12 mouse cellular contexts compared by ENCODE assay signal in the genomic region with DNA sequence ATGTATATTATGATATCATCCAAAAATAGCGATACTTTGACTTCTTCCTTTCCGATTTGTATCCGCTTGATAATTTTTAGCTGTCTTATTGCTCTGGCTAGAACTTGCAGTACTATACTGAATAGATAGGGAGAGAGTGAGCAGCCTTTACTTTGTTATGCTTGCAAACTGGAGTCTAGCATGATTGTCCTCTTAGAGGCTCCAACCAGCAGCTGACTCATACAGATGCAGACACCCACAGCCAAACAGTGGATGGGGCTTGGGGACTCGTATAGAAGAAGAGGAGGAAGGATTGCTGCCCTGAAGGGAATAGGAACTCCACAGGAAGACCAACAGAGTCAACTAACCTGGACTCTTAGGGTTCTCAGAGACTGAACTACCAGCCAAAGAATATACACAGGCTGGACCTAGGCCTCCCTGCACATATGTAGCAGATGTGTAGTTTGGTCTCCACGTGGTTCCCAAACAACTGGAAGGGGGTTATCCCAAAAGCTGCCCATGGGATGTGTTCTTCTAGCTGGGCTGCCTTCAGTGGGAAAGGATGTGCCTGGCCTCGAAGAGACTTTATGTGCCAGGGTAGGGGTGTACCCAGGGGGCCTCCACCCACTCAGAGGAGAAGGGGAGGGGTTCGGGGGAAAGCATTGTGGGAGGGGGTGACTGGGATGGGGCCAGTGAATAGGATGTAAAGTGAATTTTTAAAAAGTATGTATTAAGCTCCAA. TPM values are rescaled to one million over a fixed set of nuclear protein-coding genes. Genes with fewer than 3 reads are reported as not detected.
DNase-seq lines count a peak whose midpoint lies in the region; ATAC-seq and TF ChIP-seq lines count a peak whose summit lies in the region.
"Had no signal": no experiment of that assay in that cellular context is flagged by ENCODE, and none has a peak within 500 bp of the region (broad histone marks: within the 10 kb centered on the region; RNA-seq: fewer than 3 reads in every experiment).

No protein-coding gene starts in this region.

- no peaks in the 10 kb centered on the region for H3K36me3 ChIP-seq in kidney, embryonic 15.5 days

- peak overlapping the region; percentile 96 for H3K4me2 ChIP-seq in kidney, embryonic 15.5 days

- TF ChIP-seq CTCF in embryonic fibroblast, embryonic 13.5 days (IDR thresholded peaks at IDR 0.05; ENCODE audit: borderline replicate concordance, insufficient read depth, low read length) = no peak

- peaks cover 29% of the 10 kb centered on the region for H3K4me1 ChIP-seq in kidney, embryonic 15.5 days
- H3K4me1 ChIP-seq in embryonic fibroblast, embryonic 13.5 days (ENCODE audit: control insufficient read depth, insufficient read depth, low read length) = no peaks in the 10 kb centered on the region

- no peak for ATAC-seq in kidney, embryonic 15.5 days (replicated peaks; ENCODE audit: low FRiP score)

- no peak overlapping the region for H3K4me3 ChIP-seq in kidney, embryonic 15.5 days (replicated peaks)
- no peak overlapping the region for H3K4me3 ChIP-seq in embryonic fibroblast, embryonic 13.5 days (ENCODE audit: insufficient read depth, low read length)

- peaks cover 23% of the 10 kb centered on the region for H3K27me3 ChIP-seq in kidney, embryonic 15.5 days

- no peak overlapping the region for H3K9ac ChIP-seq in kidney, embryonic 15.5 days

- no peaks in the 10 kb centered on the region for H3K9me3 ChIP-seq in kidney, embryonic 15.5 days (replicated peaks)

- TF ChIP-seq POLR2A in embryonic fibroblast, embryonic 13.5 days (IDR thresholded peaks at IDR 0.05; ENCODE audit: low read depth, low read length) = peak; percentile 38; the same call in 1 of the 2 replicates

- H3K27ac ChIP-seq in kidney, embryonic 15.5 days = no peak overlapping the region
- H3K27ac ChIP-seq in embryonic fibroblast, embryonic 13.5 days (ENCODE audit: insufficient read depth, low read length) = peak overlapping the region; percentile 88; the same call in 1 of the 2 replicates

- DNase-seq in adrenal gland, adult (ENCODE audit: inconsistent age in 2 of 2, low spot score in 1 of 2) = peak; percentile 24 to 61
- DNase-seq in adrenal gland, postnatal 10 days = no peak
- no peak for DNase-seq in kidney, postnatal 4 days
- DNase-seq in CD4-positive helper T cell, adult 2 months (ENCODE audit: low read depth, low spot score) = peak; percentile 9
- DNase-seq in testis, postnatal 14 days (ENCODE audit: low spot score) = no peak
- DNase-seq in urinary bladder, postnatal 14 days (ENCODE audit: low spot score) = no peak
- DNase-seq: cerebellum, adult 8-10 months; gastrocnemius, postnatal 36 days; midbrain, embryonic 14.5 days; thymus, postnatal 4 days had no signal

- WGBS in kidney, embryonic 15.5 days = 71% methylated on average over 7 of the region's 7 CpGs

RNA-seq across cellular contexts. Expression of gene Fam129a, which starts 1.8 kb away (rescaled TPM):
- total RNA-seq in adrenal gland, postnatal 10 days (2021) = 10 to 100 TPM; 47.8 to 80.8 TPM
- 10.5 and 12.7 TPM in 2 replicates for polyA plus RNA-seq in kidney, embryonic 15.5 days (2015; fragmentation: Nextera tagmentation; extraction: Ambion mirVana)
- 68.1 and 81.6 TPM in 2 replicates for polyA plus RNA-seq in embryonic fibroblast, embryonic 13.5 days (2011; ENCODE audit: insufficient read length, low read depth, missing spikeins)

Comparison
In these comparisons a context has a peak if more than half of its experiments do, and no peak if none do; other contexts are left out.
1. DNase-seq: peak in adrenal gland, adult (2 of 2) and CD4-positive helper T cell, adult 2 months (single experiment); none in adrenal gland, postnatal 10 days (single experiment), kidney, postnatal 4 days (0 of 2), testis, postnatal 14 days (single experiment) and urinary bladder, postnatal 14 days (single experiment).